Mouse (Mus musculus) lung, postnatal 0 days (tissue): Measurements from ENCODE around the gene Dnaaf1.

Experiments used
- CTCF ChIP-seq: IDR thresholded peaks from 2 replicates; pipeline ENCODE4 v1.5.1; 2016; ENCODE audit warnings: antibody characterized with exemption, mild to moderate bottlenecking
- EP300 ChIP-seq: IDR thresholded peaks from 2 replicates; pipeline ENCODE4 v1.6.1; 2016; ENCODE audit warnings: antibody characterized with exemption, mild to moderate bottlenecking, control low read depth

DNA sequence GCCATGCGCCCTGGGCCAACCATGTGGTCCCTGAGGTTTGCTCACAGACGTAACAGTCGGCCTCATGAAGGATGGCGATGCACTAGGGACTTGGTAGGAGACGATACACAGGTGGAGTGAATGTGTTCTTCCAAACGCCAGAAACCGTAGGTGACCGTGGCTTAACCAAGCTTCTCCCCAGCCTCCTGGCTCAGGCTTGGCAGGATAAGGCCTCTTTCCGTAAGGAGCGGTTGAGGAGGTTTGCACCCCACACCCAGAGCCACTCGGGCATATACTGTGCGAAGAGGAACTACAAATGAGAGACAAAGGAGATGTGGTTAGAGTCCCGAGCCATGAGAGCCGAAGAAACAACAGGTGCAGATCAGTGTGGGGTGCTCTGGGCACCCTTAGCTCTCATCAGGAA lies 11.2 kb upstream of the Dnaaf1 start:
- TF ChIP-seq EP300 (no peak), CTCF (no peak)
